Mouse (Mus musculus): ENCODE data around the gene Ddx3x. TPM values are rescaled to one million over a fixed set of nuclear protein-coding genes. Genes with fewer than 3 reads are reported as not detected.
A peak's percentile ranks its signal among the peaks of the same experiment; 100 is the strongest.

Ddx3x gene
- polyA plus RNA-seq, 1 experiment from 2014 or later: 74.5 TPM

DNA sequence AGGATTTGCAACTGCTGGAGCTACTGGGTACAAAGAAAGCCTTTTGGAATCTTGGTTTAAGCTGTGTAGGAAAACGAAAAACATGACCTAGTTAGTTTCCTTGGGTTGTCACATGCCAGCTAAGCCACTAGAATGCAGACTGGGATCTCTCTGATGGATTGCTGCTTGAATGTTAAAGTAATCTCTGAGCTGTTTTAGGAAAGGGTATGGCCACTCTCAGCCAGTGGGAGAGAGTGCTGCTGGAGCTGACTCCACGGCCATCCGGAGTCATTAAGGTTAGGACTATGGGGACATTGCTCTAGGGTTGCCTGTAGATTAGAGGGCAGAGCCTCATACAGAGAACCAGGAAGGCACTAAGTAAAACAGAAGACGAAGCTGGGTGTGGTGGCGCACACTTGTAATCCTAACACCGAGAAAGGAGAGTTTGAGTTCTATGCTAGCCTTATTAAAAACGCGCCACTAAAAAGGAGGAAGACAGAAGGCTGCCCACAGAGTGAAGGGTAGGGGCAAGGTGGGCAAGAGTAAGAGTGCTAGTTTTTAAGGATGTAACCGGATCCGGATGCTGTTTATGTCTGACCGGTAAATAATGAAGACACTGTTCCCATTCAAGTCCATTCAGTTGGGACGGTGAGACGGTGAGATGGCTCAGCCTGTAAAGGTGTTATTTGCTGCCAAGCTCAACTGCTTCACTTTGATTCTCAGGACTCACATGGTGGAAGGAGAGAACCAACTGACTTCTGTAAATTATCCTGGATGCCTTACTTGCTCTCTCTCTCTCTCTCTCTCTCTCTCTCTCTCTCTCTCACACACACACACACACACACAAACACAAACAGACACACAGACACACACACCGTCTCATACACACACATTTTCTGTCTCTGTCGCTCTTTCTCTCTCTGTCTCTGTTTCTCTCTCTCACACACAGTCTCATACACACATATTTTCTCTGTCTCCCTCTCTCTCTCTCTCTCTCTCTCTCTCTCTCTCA is 37.3 kb upstream of the Ddx3x start:
- peak overlapping the region; percentile 97 for H3K27ac ChIP-seq (replicated peaks)
- H3K9ac ChIP-seq: peak overlapping the region; percentile 80
- H3K4me3 ChIP-seq: peak overlapping the region; percentile 46
- H3K4me1 ChIP-seq: peaks cover 29% of the 10 kb centered on the region
- no peaks in the 10 kb centered on the region for H3K9me3 ChIP-seq
- 30% methylated on average over 15 of the region's 15 CpGs for WGBS
- H3K4me2 ChIP-seq: peak overlapping the region; percentile 66
- no peaks in the 10 kb centered on the region for H3K36me3 ChIP-seq
- H3K27me3 ChIP-seq (replicated peaks): peaks cover 83% of the 10 kb centered on the region
- ATAC-seq (ENCODE audit: extremely low read depth, insufficient number of reproducible peaks, low FRiP score, low TSS enrichment): no peak

DNA sequence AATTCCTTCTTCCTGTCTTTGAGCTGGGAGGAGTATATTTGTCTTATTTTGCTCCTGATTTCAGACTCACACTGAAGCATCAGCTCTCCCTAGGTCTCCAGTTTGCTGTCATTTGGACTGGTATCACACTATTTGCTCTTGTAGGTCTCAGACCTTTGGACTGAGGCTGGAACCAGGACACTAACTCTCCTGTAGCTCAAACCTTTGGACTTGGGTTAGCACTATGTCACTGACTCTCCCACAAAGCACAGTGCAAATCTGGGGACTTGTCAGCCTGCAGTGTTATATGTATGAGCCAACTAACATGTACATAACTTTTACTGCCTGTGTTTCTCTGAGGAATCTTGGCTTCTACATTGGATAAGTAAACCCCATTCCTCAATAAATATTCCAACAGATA is 36.2 kb upstream of the Ddx3x start:
- Histone ChIP-seq H3K9ac (no peak overlapping the region), H3K4me3 (no peak overlapping the region), H3K36me3 (no peaks in the 10 kb centered on the region), H3K27ac (replicated peaks) (0 out of 2 replicates have a peak overlapping the region, but pooled peaks have one; percentile 20), H3K9me3 (no peaks in the 10 kb centered on the region), H3K4me1 (peaks cover 29% of the 10 kb centered on the region), H3K27me3 (replicated peaks) (peaks cover 74% of the 10 kb centered on the region), H3K4me2 (no peak overlapping the region)
- ATAC-seq (ENCODE audit: extremely low read depth, insufficient number of reproducible peaks, low FRiP score, low TSS enrichment): no peak

DNA sequence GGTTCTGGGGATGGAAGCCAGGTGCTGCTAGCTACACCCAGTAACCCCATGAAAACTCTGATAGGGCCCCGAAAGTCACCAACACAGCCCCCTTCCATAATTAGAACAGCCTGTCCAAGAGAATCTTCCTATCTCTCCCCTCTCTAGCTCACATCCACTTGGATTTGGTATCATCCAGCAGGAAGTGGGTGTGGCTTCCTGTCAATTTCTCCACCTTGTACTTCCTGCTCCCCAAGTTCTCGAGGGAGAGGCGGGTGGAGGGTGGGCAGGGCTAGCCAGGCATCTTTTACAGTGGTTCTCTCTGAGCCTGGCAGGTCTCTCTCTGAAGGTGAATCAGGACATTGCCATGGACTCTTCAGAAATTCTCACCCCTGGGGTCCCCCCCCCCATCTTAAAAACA is 35.7 kb upstream of the Ddx3x start:
- H3K27me3 ChIP-seq (replicated peaks): peaks cover 70% of the 10 kb centered on the region
- no peak overlapping the region for H3K4me2 ChIP-seq
- H3K27ac ChIP-seq (replicated peaks): no peak overlapping the region
- WGBS: 35% methylated on average over 3 of the region's 3 CpGs
- no peaks in the 10 kb centered on the region for H3K36me3 ChIP-seq
- no peaks in the 10 kb centered on the region for H3K9me3 ChIP-seq
- ATAC-seq (ENCODE audit: extremely low read depth, insufficient number of reproducible peaks, low FRiP score, low TSS enrichment): no peak
- H3K4me3 ChIP-seq: no peak overlapping the region
- H3K9ac ChIP-seq: no peak overlapping the region
- H3K4me1 ChIP-seq: peaks cover 29% of the 10 kb centered on the region

DNA sequence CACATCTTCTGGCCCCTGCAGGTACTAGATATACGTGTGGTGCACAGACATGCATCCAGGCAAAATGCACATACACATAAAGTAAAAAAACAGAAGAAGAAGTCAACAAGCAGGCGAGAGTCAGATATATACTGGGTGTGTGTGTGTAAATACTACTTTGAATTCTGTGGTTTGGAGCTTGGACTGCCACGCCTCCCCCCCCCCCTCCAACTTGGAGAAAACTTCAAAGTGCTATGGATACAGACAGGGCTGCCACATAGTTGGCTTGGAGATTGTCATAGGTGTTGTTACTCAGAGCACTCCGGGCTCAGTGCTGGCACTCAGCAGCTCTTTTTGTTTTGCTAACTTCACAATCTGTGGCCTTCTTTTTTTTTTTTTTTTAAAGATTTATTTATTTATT is 29.1 kb upstream of the Ddx3x start:
- ATAC-seq (ENCODE audit: extremely low read depth, insufficient number of reproducible peaks, low FRiP score, low TSS enrichment): no peak
- Histone ChIP-seq H3K4me3 (no peak overlapping the region), H3K9ac (no peak overlapping the region), H3K4me2 (no peak overlapping the region), H3K27me3 (replicated peaks) (peaks cover 64% of the 10 kb centered on the region), H3K4me1 (no peaks in the 10 kb centered on the region), H3K9me3 (no peaks in the 10 kb centered on the region; the same call in 1 of the 2 replicates), H3K36me3 (no peaks in the 10 kb centered on the region), H3K27ac (replicated peaks) (no peak overlapping the region)
- 63% methylated on average over 4 of the region's 4 CpGs for WGBS

DNA sequence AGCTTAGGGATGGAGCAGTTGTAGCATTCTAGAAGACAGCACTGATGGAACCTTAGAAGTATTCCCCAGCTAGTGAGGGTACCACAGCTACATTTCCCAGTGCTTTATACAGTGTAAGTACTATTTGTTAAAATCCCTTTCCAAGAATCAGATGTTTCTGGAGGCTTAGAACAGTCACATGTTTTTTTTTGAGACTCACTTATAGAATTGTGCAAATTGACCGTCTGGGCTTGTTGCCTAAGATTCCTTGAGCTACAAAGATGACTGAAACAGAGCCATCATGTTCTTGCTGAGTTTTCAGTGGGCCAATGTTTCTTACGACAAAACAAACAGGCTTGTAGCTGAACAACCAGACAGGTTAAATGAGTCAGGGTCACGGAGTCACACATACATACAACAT is 26.5 kb upstream of the Ddx3x start:
- H3K9me3 ChIP-seq: no peaks in the 10 kb centered on the region; the same call in 1 of the 2 replicates
- H3K4me2 ChIP-seq: no peak overlapping the region
- H3K36me3 ChIP-seq: no peaks in the 10 kb centered on the region
- ATAC-seq (ENCODE audit: extremely low read depth, insufficient number of reproducible peaks, low FRiP score, low TSS enrichment): no peak
- no peak overlapping the region for H3K9ac ChIP-seq
- peaks cover 48% of the 10 kb centered on the region for H3K27me3 ChIP-seq (replicated peaks)
- no peaks in the 10 kb centered on the region for H3K4me1 ChIP-seq
- no peak overlapping the region for H3K4me3 ChIP-seq
- 71% methylated on average over 3 of the region's 3 CpGs for WGBS
- H3K27ac ChIP-seq (replicated peaks): no peak overlapping the region

DNA sequence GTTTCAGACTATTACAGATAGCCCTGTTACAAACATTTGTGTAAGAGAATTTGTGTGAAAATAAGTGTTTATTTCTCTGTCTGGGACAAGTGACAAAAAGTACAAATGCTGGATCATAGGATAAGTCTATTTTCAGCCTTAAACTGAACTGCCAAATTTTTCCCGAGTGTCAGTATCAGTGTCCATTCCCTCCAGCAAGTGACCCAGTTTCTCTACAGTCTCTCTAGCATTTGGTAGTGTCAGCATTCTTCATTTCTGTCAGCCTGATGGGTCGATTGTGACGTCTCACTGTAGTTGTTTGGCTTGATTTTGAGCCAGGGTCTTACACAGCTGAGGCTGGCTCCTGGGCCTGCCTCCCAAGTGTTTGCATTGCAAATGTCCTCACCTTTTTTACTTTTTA is 17.4 kb upstream of the Ddx3x start:
- ATAC-seq (ENCODE audit: extremely low read depth, insufficient number of reproducible peaks, low FRiP score, low TSS enrichment): no peak
- Histone ChIP-seq H3K4me2 (no peak overlapping the region), H3K4me1 (no peaks in the 10 kb centered on the region), H3K27ac (replicated peaks) (no peak overlapping the region), H3K9me3 (no peaks in the 10 kb centered on the region), H3K36me3 (no peaks in the 10 kb centered on the region), H3K27me3 (replicated peaks) (peaks cover 4% of the 10 kb centered on the region; the same call in 1 of the 2 replicates), H3K9ac (no peak overlapping the region), H3K4me3 (no peak overlapping the region)
- WGBS: 59% methylated on average over 3 of the region's 3 CpGs

DNA sequence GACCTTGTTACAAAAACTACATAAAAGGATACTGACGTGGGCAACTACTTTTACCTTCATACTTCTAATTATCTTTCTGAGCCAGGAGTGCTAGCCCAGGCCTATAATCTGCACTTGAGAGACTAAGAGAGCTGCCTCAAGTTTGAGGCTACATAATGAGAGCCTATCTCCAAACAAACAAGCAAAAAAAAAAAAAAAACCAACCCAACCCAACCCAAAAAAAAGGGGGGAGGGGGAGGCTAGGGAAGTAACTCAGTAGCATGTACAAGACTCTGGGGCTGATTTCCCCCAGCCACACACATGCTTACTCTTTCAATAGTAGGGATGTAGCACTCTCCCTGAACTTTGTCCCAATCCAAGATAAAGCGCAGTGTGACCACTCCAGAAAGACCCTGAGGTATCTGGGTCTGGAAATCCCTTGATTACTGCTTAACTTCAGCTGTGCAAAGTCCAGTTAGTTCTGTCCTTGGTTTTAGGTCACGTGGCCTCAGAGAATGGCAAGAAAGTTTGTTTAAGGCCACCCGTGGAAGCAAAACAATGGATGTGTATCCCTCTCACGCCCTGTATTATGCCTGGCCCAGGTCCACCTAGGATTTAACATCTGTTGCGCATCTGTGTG is 5.1 kb upstream of the Ddx3x start:
- H3K27me3 ChIP-seq (replicated peaks): peaks cover 37% of the 10 kb centered on the region
- H3K9me3 ChIP-seq: no peaks in the 10 kb centered on the region
- peaks cover 5% of the 10 kb centered on the region; the same call in 1 of the 2 replicates for H3K4me1 ChIP-seq
- no peak overlapping the region for H3K4me2 ChIP-seq
- no peak overlapping the region for H3K27ac ChIP-seq (replicated peaks)
- no peak overlapping the region for H3K4me3 ChIP-seq
- ATAC-seq (ENCODE audit: extremely low read depth, insufficient number of reproducible peaks, low FRiP score, low TSS enrichment): no peak
- H3K36me3 ChIP-seq: no peaks in the 10 kb centered on the region
- H3K9ac ChIP-seq: no peak overlapping the region
- 65% methylated on average over 6 of the region's 6 CpGs for WGBS

DNA sequence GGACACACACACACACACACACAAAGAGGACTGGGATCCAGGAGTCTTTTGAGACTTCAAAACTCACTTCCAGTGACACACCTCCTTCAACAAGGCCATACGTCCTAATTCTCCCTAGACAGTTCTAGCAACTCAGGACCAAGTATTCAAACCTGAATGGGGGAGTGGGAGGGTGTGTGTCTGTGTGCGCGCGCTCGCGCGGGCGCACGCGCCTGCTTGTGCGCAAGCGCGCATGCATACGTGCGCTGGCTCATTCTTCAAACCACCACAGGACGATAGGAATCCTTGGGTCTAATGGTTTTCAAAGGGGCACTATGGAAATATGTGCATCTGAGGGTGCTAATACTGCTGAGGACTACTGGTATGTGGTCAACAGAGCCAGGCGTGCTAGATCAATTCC is 1.8 kb upstream of the Ddx3x start:
- no peak overlapping the region for H3K4me3 ChIP-seq
- ATAC-seq (ENCODE audit: extremely low read depth, insufficient number of reproducible peaks, low FRiP score, low TSS enrichment): no peak
- WGBS: 87% methylated on average over 17 of the region's 17 CpGs
- H3K4me2 ChIP-seq: no peak overlapping the region
- peaks cover 16% of the 10 kb centered on the region for H3K4me1 ChIP-seq
- H3K9ac ChIP-seq: no peak overlapping the region
- H3K27ac ChIP-seq (replicated peaks): no peak overlapping the region
- H3K9me3 ChIP-seq: no peaks in the 10 kb centered on the region
- peaks cover 23% of the 10 kb centered on the region for H3K27me3 ChIP-seq (replicated peaks)
- peaks cover 4% of the 10 kb centered on the region for H3K36me3 ChIP-seq

DNA sequence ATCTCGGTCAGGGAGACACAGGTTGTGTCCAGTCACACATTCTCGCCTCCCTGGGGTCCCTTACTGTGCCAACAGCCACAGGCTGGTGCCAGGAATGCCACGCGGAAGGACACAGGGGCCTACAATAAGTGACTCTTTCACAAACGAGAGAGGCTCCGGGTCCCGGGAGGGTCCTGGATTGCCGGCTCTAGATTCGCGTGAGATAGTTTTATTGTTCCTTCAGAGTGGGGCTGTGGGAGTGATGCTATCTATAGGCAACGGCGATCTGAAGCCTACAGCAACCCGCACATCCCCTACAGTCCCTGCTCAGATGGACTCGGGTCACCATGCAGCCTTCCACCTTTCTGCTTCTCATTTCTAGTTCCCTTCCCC is 747 bp upstream of the Ddx3x start:
- H3K9ac ChIP-seq: peak overlapping the region; percentile 99
- H3K4me2 ChIP-seq: peak overlapping the region; percentile 80
- peaks cover 18% of the 10 kb centered on the region for H3K27me3 ChIP-seq (replicated peaks)
- 3% methylated on average over 14 of the region's 14 CpGs for WGBS
- H3K36me3 ChIP-seq: peaks cover 14% of the 10 kb centered on the region
- H3K4me3 ChIP-seq: peak overlapping the region; percentile 95
- H3K4me1 ChIP-seq: peaks cover 22% of the 10 kb centered on the region
- H3K9me3 ChIP-seq: no peaks in the 10 kb centered on the region
- peak overlapping the region; percentile 99 for H3K27ac ChIP-seq (replicated peaks)
- no peak for ATAC-seq (ENCODE audit: extremely low read depth, insufficient number of reproducible peaks, low FRiP score, low TSS enrichment)

DNA sequence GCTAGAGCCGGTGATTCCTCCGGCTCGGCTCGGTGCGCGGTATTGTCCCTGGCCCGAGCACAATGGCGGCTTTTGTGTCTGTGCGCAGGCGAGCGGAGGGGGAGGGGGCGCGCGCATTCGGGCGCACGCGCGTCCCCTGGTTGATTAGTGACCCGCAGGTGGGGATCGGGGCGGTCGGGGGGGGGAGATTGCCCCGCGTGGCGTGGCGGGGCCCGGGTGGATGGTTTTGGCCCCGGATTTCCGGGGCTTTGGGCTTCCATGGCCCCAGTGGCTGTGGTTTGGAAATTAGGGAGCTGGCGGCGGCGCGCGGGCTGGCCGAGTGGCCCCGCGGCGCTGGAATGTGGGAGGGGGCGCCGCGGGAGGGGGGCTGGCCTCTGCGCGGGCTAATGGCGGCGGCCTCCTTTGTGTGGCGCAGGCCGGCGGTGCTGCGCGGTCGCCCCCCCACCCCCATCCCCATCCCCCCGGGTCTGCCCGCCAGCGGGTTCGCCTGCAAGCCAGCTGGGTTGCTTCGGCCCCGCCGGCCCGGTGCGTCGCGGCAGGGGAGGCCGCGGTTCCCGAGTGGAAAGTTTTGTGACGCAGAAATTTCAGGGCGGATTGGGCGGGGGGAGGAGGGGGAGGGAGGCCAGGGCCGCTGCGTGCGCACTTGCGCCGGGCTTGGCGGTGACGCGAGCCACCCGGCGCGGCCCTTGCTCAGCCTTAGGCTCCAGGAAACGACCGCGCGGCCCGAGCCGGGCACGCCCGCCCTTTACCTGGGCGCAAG is 739 bp downstream of the Ddx3x start:
- peak; percentile 62 for ATAC-seq (ENCODE audit: extremely low read depth, insufficient number of reproducible peaks, low FRiP score, low TSS enrichment)
- peaks cover 7% of the 10 kb centered on the region; the same call in 1 of the 2 replicates for H3K27me3 ChIP-seq (replicated peaks)
- under 1% methylated on average over 49 of the region's 89 CpGs for WGBS
- H3K9ac ChIP-seq: peak overlapping the region; percentile 99
- peak overlapping the region; percentile 80 for H3K4me2 ChIP-seq
- peaks cover 22% of the 10 kb centered on the region for H3K4me1 ChIP-seq
- peak overlapping the region; percentile 95 for H3K4me3 ChIP-seq
- H3K36me3 ChIP-seq: peaks cover 28% of the 10 kb centered on the region
- no peaks in the 10 kb centered on the region for H3K9me3 ChIP-seq
- H3K27ac ChIP-seq (replicated peaks): peak overlapping the region; percentile 99

Measured in heart, embryonic 13.5 days (tissue).